Mouse (Mus musculus) hindbrain, embryonic 12.5 days (tissue): ENCODE data around the gene Hao2. TPM values are rescaled to one million over a fixed set of nuclear protein-coding genes. Genes with fewer than 3 reads are reported as not detected.
A peak's percentile ranks its signal among the peaks of the same experiment; 100 is the strongest.

Source experiments
- ATAC-seq: fragments of 200-750 bp; cut with Nextera tagmentation; 2 replicates; pipeline ENCODE4 v1.8.0; 2017; ENCODE audit warnings: moderate TSS enrichment; ENCODE audit not compliant: low FRiP score
- H3K27ac ChIP-seq: fragments of 300-500 bp; sonication (generic); 2 replicates; pipeline ENCODE4 v1.5.1; 2016; ENCODE audit warnings: mild to moderate bottlenecking
- H3K27me3 ChIP-seq: fragments of 300-500 bp; sonication (generic); 2 replicates; pipeline ENCODE4 v1.6.1; 2016; ENCODE audit warnings: mild to moderate bottlenecking
- H3K36me3 ChIP-seq: fragments of 300-500 bp; sonication (generic); 2 replicates; pipeline ENCODE4 v1.6.1; 2016; ENCODE audit warnings: mild to moderate bottlenecking
- H3K4me1 ChIP-seq: fragments of 300-500 bp; sonication (generic); 2 replicates; pipeline ENCODE4 v1.6.1; 2016
- H3K4me2 ChIP-seq: fragments of 300-500 bp; sonication (generic); replicated peaks from 2 replicates; pipeline ENCODE4 v1.6.1; 2016; ENCODE audit warnings: mild to moderate bottlenecking
- H3K4me3 ChIP-seq: fragments of 300-500 bp; sonication (generic); 2 replicates; pipeline ENCODE4 v1.5.1; 2016; ENCODE audit warnings: mild to moderate bottlenecking
- H3K9ac ChIP-seq: fragments of 300-500 bp; sonication (generic); 2 replicates; pipeline ENCODE4 v1.6.1; 2016; ENCODE audit warnings: mild to moderate bottlenecking, moderate library complexity
- H3K9me3 ChIP-seq: fragments of 300-500 bp; sonication (generic); replicated peaks from 2 replicates; pipeline ENCODE4 v1.6.1; 2016; ENCODE audit warnings: mild to moderate bottlenecking
- WGBS: fragments of 180-500 bp; shearing (Covaris S2); methylation state at CpG from one replicate; pipeline ENCODE4 v1.1.7; 2016; 5-methylcytosine and 5-hydroxymethylcytosine counted together
- polyA plus RNA-seq: library from polyadenylated mRNA; unstranded; fragments of >200 nt; fragmentation: Nextera tagmentation; extraction: Ambion mirVana; gene quantifications from 2 replicates; pipeline ENCODE4 v1.2.1, GENCODE M21; 2016

Hao2 gene
- polyA plus RNA-seq, 1 experiment from 2014 or later = not detected

DNA sequence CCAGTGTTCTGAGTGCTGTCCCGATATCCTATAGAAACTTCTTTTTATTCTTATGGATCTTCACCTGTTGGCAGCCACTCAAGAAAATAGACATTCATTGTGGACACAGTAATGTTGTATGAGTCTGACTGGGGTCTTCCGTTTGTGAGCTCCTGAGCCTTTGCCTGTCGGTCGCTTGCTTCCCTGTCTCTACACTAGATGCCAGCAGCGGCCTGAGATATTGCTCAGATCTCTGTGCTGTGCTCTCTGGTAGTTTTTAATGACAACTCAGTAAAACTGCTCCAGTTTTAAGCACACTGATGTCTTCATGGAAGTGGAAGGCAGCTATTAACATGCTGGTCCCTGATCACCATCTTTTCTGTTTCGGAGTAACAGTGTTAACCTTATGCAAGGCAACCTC lies 20.6 kb upstream of the Hao2 start:
- H3K27ac ChIP-seq = no peak overlapping the region
- 82% methylated on average over 6 of the region's 6 CpGs for WGBS
- no peak for ATAC-seq
- no peak overlapping the region for H3K4me2 ChIP-seq
- H3K36me3 ChIP-seq = no peaks in the 10 kb centered on the region
- H3K4me3 ChIP-seq = no peak overlapping the region
- no peaks in the 10 kb centered on the region for H3K9me3 ChIP-seq
- no peaks in the 10 kb centered on the region for H3K4me1 ChIP-seq
- no peaks in the 10 kb centered on the region for H3K27me3 ChIP-seq
- no peak overlapping the region for H3K9ac ChIP-seq

DNA sequence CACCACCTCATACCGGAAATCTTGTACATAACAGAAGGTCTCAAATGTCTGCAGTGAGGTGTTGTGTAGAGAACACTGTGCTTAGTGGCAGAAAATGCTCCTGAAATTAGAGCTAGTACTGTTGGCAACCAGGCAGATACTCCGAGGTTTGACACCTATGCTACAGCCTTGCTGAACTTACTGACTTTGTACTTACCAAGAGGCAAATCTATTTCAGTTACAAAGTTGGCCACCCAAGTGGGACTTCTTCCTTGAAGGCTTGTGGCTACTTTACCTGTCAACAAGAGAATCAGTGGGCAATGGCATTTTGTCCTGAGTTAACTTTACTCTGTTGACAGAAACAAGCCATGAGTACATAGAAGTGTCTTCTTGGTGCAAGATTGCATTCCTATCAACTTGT lies 4.6 kb upstream of the Hao2 start:
- Histone ChIP-seq H3K36me3 (no peaks in the 10 kb centered on the region), H3K4me1 (no peaks in the 10 kb centered on the region), H3K4me3 (no peak overlapping the region), H3K9me3 (no peaks in the 10 kb centered on the region), H3K27me3 (no peaks in the 10 kb centered on the region), H3K27ac (no peak overlapping the region), H3K4me2 (no peak overlapping the region), H3K9ac (no peak overlapping the region)
- no peak for ATAC-seq
- 91% methylated on average over 2 of the region's 2 CpGs for WGBS

DNA sequence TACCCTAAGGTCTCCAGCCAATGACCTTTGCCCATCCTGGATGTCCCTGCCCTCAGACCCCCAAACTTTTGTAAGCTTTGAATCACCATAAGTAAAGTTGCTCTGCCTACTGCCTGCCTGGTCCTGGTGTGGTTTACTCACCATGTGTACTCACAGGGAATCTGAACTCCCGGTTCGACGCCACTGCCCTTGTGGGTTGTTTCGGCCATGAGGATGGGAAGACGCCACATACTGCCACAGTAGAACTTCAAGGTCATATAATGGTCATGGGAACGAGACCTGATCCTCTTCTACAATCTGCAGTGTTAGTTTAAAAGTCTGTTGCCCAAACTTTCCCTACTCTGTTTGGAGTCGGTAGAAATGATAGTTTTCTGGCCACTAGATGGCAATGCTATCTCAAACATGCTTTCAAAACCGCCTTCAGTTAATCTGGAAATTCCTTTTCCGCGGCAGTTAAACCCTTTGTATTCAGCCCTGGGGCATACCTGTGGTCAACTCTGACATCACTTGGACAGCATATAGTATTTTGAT lies 2.1 kb upstream of the Hao2 start:
- ATAC-seq = 0 out of 2 replicates have a peak, but pooled peaks have one; percentile 40
- H3K27ac ChIP-seq = no peak overlapping the region
- no peaks in the 10 kb centered on the region for H3K9me3 ChIP-seq
- H3K36me3 ChIP-seq = no peaks in the 10 kb centered on the region
- WGBS = 46% methylated on average over 10 of the region's 10 CpGs
- H3K9ac ChIP-seq = no peak overlapping the region
- no peak overlapping the region for H3K4me3 ChIP-seq
- H3K27me3 ChIP-seq = no peaks in the 10 kb centered on the region
- H3K4me1 ChIP-seq = no peaks in the 10 kb centered on the region
- no peak overlapping the region for H3K4me2 ChIP-seq

DNA sequence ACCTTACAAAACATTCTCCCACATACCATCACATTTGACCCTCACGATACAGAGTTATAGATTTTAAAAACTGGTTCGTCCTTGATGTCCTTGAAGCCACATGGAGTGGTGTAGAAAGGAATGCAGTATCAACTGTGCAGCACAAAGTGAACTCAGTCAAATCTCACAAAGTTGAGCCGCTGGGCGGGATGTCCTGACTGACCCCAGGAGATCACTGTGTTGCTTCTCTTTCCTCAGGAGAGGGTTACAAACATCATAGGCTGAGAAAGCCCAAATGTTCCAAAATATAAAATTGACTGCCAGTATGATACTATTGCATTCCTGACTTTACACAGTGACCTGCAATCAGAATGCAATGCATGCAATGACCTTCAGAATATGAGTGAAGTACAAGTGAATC lies 2.6 kb downstream of the Hao2 start:
- Histone ChIP-seq H3K27me3 (no peaks in the 10 kb centered on the region), H3K9me3 (no peaks in the 10 kb centered on the region), H3K9ac (no peak overlapping the region), H3K27ac (no peak overlapping the region), H3K4me2 (no peak overlapping the region), H3K4me1 (no peaks in the 10 kb centered on the region), H3K36me3 (no peaks in the 10 kb centered on the region), H3K4me3 (no peak overlapping the region)
- 80% methylated on average over 4 of the region's 4 CpGs for WGBS
- no peak for ATAC-seq

DNA sequence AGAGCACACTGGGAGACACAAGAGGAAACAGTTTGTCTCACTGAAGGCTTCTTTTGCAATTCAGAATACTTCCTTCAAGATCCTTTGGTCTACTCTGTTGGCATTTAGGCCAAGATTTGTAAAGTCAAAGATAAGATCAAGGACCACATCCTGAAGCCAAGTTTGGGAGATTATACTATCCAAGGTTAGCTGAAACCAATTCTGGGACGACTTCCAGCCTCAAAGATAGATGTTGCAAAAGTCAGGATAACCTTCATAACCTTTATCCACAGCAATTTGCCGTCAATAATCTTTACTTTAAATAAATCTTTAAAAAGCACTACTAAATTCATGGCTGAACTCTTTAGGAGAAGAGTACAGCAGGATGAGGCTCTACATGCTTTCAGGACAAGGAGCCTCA lies 4.8 kb downstream of the Hao2 start:
- H3K9me3 ChIP-seq = no peaks in the 10 kb centered on the region
- H3K27me3 ChIP-seq = no peaks in the 10 kb centered on the region
- H3K4me1 ChIP-seq = no peaks in the 10 kb centered on the region
- H3K9ac ChIP-seq = no peak overlapping the region
- no peaks in the 10 kb centered on the region for H3K36me3 ChIP-seq
- H3K4me2 ChIP-seq = no peak overlapping the region
- 78% methylated on average over 2 of the region's 2 CpGs for WGBS
- H3K4me3 ChIP-seq = no peak overlapping the region
- no peak overlapping the region for H3K27ac ChIP-seq
- no peak for ATAC-seq

DNA sequence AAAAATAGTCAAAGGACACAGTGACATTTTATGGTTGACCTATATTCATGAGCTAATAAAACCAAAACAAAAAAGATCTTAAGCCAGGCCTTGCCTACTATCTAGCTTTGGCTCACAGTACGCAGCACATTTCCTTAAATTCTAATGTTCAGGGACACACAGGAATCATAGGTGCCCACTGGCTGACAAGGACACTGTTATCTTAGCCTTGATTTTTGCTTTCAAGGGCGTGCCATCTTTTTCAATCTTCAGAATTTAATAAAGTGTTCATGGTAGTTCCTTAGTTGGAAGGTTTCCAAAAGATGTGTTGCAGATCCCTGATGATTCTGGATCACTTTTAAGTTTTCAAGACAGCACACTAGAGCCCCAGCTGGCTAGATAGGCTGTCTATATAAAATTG lies 12.2 kb downstream of the Hao2 start:
- WGBS = 93% methylated on average over 2 of the region's 2 CpGs
- Histone ChIP-seq H3K36me3 (no peaks in the 10 kb centered on the region), H3K4me1 (no peaks in the 10 kb centered on the region), H3K9me3 (no peaks in the 10 kb centered on the region), H3K4me3 (no peak overlapping the region), H3K27ac (no peak overlapping the region), H3K27me3 (no peaks in the 10 kb centered on the region), H3K9ac (no peak overlapping the region), H3K4me2 (no peak overlapping the region)
- no peak for ATAC-seq

DNA sequence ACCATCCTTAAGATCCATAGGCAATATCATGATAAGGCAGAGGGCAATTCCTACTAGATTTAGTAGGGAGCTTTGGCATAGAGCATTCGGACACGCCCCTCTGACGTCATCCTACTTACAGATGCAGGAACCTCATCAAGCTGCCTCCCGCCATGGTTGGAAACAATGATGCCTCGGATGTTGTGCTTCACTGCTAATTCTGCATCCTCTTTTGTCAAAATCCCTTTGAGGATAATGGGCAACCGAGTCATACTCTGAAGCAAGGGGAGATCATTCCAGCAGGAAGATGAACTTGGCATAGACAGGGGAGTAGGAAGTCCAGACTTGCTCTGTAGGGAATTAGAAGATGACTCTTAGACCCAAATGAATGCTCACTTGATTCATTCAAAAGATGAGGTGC lies 12.8 kb downstream of the Hao2 start:
- Histone ChIP-seq H3K9ac (no peak overlapping the region), H3K27me3 (no peaks in the 10 kb centered on the region), H3K4me2 (no peak overlapping the region), H3K36me3 (no peaks in the 10 kb centered on the region), H3K4me1 (no peaks in the 10 kb centered on the region), H3K4me3 (no peak overlapping the region), H3K9me3 (no peaks in the 10 kb centered on the region), H3K27ac (no peak overlapping the region)
- ATAC-seq = no peak
- 78% methylated on average over 6 of the region's 6 CpGs for WGBS

DNA sequence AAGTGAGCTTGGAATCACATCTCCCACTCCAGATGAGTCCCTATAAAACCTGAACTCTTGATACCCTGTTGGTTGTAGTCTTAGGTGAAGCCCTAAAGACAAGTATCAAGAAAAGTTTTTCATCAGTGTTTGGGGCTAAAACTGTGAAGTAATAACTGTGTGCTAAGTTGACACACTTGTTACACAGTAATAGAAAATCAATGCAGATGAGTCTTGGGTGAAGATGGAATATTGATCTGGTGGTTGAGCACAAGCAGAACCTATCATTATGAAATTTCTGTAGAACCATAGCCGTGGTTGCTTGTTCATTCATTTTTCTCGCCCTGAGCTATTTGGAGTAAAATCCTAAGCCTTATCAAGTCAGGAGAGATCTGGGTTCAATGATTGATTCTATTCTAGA lies 24.8 kb downstream of the Hao2 start:
- Histone ChIP-seq H3K4me3 (no peak overlapping the region), H3K4me2 (no peak overlapping the region), H3K36me3 (no peaks in the 10 kb centered on the region), H3K9ac (no peak overlapping the region), H3K27me3 (no peaks in the 10 kb centered on the region), H3K4me1 (no peaks in the 10 kb centered on the region), H3K9me3 (no peaks in the 10 kb centered on the region), H3K27ac (no peak overlapping the region)
- WGBS = 83% methylated on average over 2 of the region's 2 CpGs
- ATAC-seq = no peak

DNA sequence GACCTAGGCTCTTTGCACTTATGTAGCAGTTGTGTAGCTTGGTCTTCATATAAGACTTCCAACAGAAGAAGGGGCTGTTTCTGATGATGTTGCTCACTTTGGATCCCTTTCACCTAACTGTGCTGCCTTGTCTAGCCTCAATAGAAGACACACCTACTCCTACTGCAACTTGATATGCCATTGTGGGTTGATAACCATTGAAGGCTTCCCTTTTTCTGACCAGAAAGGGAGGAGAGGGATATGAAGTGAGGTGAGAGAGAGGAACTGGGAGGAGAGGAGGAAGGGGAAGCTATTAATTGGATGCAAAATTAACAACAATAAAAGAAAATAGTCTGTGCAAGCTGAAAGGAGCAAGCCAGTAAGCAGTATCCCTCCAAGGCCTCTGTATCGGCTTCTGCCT lies 30.2 kb downstream of the Hao2 start:
- 95% methylated on average over 1 of the region's 1 CpGs for WGBS
- Histone ChIP-seq H3K36me3 (no peaks in the 10 kb centered on the region), H3K27ac (no peak overlapping the region), H3K4me3 (no peak overlapping the region), H3K4me2 (no peak overlapping the region), H3K9me3 (no peaks in the 10 kb centered on the region), H3K27me3 (no peaks in the 10 kb centered on the region), H3K4me1 (no peaks in the 10 kb centered on the region), H3K9ac (no peak overlapping the region)
- no peak for ATAC-seq

DNA sequence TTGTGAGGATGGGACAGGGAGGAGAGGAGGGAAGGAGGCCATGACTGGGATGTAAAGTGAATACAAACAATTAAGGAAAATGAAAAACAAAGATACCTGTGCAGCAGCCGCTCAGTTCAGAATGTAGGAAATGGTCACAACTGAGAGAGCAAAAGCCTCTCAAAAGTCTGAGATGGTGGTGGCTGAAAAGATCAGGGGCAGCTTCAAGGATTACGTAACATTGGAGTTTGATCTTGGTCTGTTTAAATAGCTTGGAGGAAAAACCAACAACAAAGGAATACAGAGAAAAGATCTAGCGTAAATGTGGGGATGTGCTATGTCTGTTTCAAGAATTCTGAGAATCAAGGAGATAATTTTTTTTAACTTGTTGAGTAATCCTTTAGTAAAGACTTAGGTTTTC lies 33.5 kb downstream of the Hao2 start, which contains the start of gene Hsd3b1:
TSS of gene Hsd3b1 (minus strand) at position 219 of the 400 bp plus-strand sequence.
- no peaks in the 10 kb centered on the region for H3K4me1 ChIP-seq
- no peak within 1 kb of the TSS for H3K27ac ChIP-seq
- no peaks in the 10 kb centered on the region for H3K36me3 ChIP-seq
- no peak within 1 kb of the TSS for H3K4me3 ChIP-seq
- H3K9me3 ChIP-seq = no peaks in the 10 kb centered on the region
- ATAC-seq = no peak
- 91% methylated on average over 3 of the region's 3 CpGs for WGBS
- H3K9ac ChIP-seq = no peak within 1 kb of the TSS
- H3K27me3 ChIP-seq = no peaks in the 10 kb centered on the region
- no peak within 1 kb of the TSS for H3K4me2 ChIP-seq

DNA sequence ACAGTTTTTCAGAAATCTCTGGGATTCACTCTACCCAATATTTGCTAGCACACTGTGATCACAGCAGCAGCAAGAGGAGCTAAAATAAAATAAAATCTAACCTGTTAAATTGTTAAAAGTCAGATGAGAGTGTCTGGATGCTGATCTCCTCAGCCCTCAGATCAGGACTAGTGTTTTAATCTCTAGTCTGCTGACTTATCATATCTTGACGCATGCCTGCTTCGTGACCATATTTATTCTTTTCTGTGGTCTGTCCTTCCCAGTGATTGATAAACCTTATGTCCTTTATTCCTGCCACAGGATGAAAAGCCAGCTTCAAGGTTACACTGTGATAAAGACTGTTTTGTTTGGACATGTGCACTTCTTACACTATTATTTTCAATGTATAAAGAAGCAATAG lies 35.0 kb downstream of the Hao2 start:
- WGBS = 73% methylated on average over 2 of the region's 2 CpGs

DNA sequence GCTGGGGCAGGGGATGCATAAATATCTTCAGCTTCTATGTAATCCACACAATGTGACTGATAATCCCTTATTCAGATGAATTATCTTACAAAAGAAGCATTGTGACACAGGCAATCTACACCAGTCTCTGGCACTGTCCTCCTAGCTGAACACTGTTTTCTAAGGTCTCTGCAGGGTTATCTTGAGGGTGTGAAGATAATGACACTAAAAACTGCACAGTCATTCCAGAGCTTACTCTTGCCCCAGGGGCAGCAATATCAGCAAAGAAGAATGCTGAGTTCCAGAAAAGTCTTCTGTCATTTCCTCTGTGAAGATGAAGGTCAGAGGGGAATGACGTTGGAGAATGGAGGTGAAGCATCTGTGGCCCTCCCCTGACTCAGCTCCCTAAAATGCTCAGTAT lies 36.1 kb downstream of the Hao2 start:
- Histone ChIP-seq H3K27ac (no peak overlapping the region), H3K4me2 (no peak overlapping the region), H3K36me3 (no peaks in the 10 kb centered on the region), H3K9me3 (no peaks in the 10 kb centered on the region), H3K4me3 (no peak overlapping the region), H3K9ac (no peak overlapping the region), H3K4me1 (no peaks in the 10 kb centered on the region), H3K27me3 (no peaks in the 10 kb centered on the region)
- WGBS = 48% methylated on average over 1 of the region's 1 CpGs
- no peak for ATAC-seq

More for the DNA sequence above, 35.0 kb downstream of the Hao2 start:
- H3K9me3 ChIP-seq = no peaks in the 10 kb centered on the region
- no peaks in the 10 kb centered on the region for H3K4me1 ChIP-seq
- no peak overlapping the region for H3K4me2 ChIP-seq
- no peak for ATAC-seq
- H3K36me3 ChIP-seq = no peaks in the 10 kb centered on the region
- H3K9ac ChIP-seq = no peak overlapping the region
- no peaks in the 10 kb centered on the region for H3K27me3 ChIP-seq
- no peak overlapping the region for H3K27ac ChIP-seq
- no peak overlapping the region for H3K4me3 ChIP-seq

DNA sequence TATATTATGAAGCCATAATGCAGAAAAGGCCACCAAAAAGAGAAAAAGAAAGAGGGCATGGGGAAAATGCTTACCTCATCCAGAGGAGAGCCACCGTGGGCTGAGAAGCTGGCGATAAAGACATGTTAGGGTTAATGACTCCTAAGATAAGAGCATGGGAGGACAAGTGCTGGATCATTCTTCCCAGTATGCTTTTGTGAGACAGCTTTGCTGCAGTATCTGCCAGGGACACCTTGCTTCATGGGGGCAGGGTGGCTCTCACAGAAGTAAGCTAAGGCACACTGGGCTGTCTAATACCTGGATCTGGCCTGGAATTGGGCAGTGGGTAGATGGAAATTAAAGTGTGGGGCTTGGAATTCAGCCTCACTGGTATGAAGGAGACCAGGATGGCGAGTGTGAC lies 37.9 kb downstream of the Hao2 start:
- WGBS = 86% methylated on average over 3 of the region's 3 CpGs
- ATAC-seq = no peak

More for the DNA sequence above, 37.9 kb downstream of the Hao2 start:
- no peak overlapping the region for H3K27ac ChIP-seq
- no peak overlapping the region for H3K9ac ChIP-seq
- no peak overlapping the region for H3K4me2 ChIP-seq
- no peaks in the 10 kb centered on the region for H3K4me1 ChIP-seq
- H3K27me3 ChIP-seq = no peaks in the 10 kb centered on the region
- no peaks in the 10 kb centered on the region for H3K36me3 ChIP-seq
- H3K9me3 ChIP-seq = no peaks in the 10 kb centered on the region
- no peak overlapping the region for H3K4me3 ChIP-seq
